Mouse (Mus musculus) limb, embryonic 13.5 days (tissue): ENCODE results near the gene Actr10. TPM values are rescaled to one million over a fixed set of nuclear protein-coding genes. Genes with fewer than 3 reads are reported as not detected.
A peak's percentile ranks its signal among the peaks of the same experiment; 100 is the strongest.

ENCODE experiments used
- ATAC-seq: fragments of 200-750 bp; cut with Nextera tagmentation; 2 replicates; pipeline ENCODE4 v1.8.0; 2017; ENCODE audit warnings: low read depth, moderate number of reproducible peaks, moderate TSS enrichment; ENCODE audit not compliant: low FRiP score
- H3K27ac ChIP-seq: fragments of 300-500 bp; sonication (generic); 2 replicates; pipeline ENCODE4 v1.5.1; 2015; ENCODE audit warnings: inconsistent platforms, mild to moderate bottlenecking, moderate library complexity
- H3K27me3 ChIP-seq: fragments of 300-500 bp; sonication (generic); 2 replicates; pipeline ENCODE4 v1.6.1; 2015; ENCODE audit warnings: mild to moderate bottlenecking, inconsistent platforms
- H3K36me3 ChIP-seq: fragments of 300-500 bp; sonication (generic); 2 replicates; pipeline ENCODE4 v1.6.1; 2015; ENCODE audit warnings: inconsistent platforms, mild to moderate bottlenecking, moderate library complexity
- H3K4me1 ChIP-seq: fragments of 300-500 bp; sonication (generic); 2 replicates; pipeline ENCODE4 v1.6.1; 2015; ENCODE audit warnings: inconsistent platforms
- H3K4me2 ChIP-seq: fragments of 300-500 bp; sonication (generic); replicated peaks from 2 replicates; pipeline ENCODE4 v1.6.1; 2015; ENCODE audit warnings: inconsistent platforms, mild to moderate bottlenecking, moderate library complexity
- H3K4me3 ChIP-seq: fragments of 300-500 bp; sonication (generic); 2 replicates; pipeline ENCODE4 v1.5.1; 2015; ENCODE audit warnings: moderate library complexity, mild to moderate bottlenecking, inconsistent platforms
- H3K9ac ChIP-seq: fragments of 300-500 bp; sonication (generic); 2 replicates; pipeline ENCODE4 v1.6.1; 2015; ENCODE audit warnings: mild to moderate bottlenecking, inconsistent platforms
- H3K9me3 ChIP-seq: fragments of 300-500 bp; sonication (generic); 2 replicates; pipeline ENCODE4 v1.6.1; 2016; ENCODE audit warnings: inconsistent platforms
- WGBS: fragments of 180-500 bp; shearing (Covaris S2); methylation state at CpG from one replicate; pipeline ENCODE4 v1.1.7; 2015; 5-methylcytosine and 5-hydroxymethylcytosine counted together
- polyA plus RNA-seq: library from polyadenylated mRNA; unstranded; fragments of >200 nt; fragmentation: Nextera tagmentation; extraction: Ambion mirVana; gene quantifications from 2 replicates; pipeline ENCODE4 v1.2.1, GENCODE M21; 2015

Actr10 gene
- polyA plus RNA-seq, 1 experiment from 2014 or later, result 244 TPM

GRCm38 (mm10) chr12:70968791-70969307, 31.2 kb downstream of the Actr10 start:
- Histone ChIP-seq H3K36me3 (peaks cover 7% of the 10 kb centered on the region), H3K9me3 (no peaks in the 10 kb centered on the region), H3K4me3 (peak overlapping the region; percentile 65), H3K27me3 (no peaks in the 10 kb centered on the region), H3K9ac (peak overlapping the region; percentile 84), H3K27ac (peak overlapping the region; percentile 95), H3K4me1 (peaks cover 6% of the 10 kb centered on the region), H3K4me2 (peak overlapping the region; percentile 66)
- under 1% methylated on average over 15 of the region's 15 CpGs for WGBS
- peak; percentile 69 for ATAC-seq

GRCm38 (mm10) chr12:70969485-70970184, 32.0 kb downstream of the Actr10 start:
- no peak for ATAC-seq
- H3K4me1 ChIP-seq, result peaks cover 6% of the 10 kb centered on the region
- H3K4me3 ChIP-seq, result peak overlapping the region; percentile 40
- peak overlapping the region; percentile 54 for H3K4me2 ChIP-seq
- no peaks in the 10 kb centered on the region for H3K27me3 ChIP-seq
- no peaks in the 10 kb centered on the region for H3K36me3 ChIP-seq
- H3K9ac ChIP-seq, result no peak overlapping the region
- H3K27ac ChIP-seq, result peak overlapping the region; percentile 45; the same call in 1 of the 2 replicates
- H3K9me3 ChIP-seq, result no peaks in the 10 kb centered on the region
- 7% methylated on average over 17 of the region's 17 CpGs for WGBS

DNA sequence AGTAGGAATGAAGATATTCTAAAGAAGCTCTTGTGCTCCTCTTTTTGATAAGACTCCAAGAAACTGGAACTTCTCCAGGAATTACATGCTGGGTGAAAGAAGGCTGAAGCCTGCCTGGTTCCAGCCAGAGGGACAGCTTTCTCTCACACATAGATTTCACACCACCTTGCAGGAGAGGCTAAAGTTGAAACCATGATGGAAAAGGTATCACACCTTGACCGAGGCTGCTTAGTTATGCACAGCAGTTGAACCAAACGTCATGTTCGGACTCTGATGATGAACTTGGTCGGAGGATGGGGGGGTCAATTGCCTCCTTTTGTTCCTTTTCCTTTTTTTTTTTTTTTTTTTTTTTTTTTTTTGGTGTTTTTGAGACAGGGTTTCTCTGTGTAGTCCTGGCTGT, 36.2 kb downstream of the Actr10 start:
- H3K4me1 ChIP-seq, result peaks cover 13% of the 10 kb centered on the region
- H3K4me2 ChIP-seq, result peak overlapping the region; percentile 58
- H3K4me3 ChIP-seq, result peak overlapping the region; percentile 86
- H3K27me3 ChIP-seq, result no peaks in the 10 kb centered on the region
- peaks cover 8% of the 10 kb centered on the region for H3K36me3 ChIP-seq
- no peak overlapping the region for H3K27ac ChIP-seq
- no peaks in the 10 kb centered on the region for H3K9me3 ChIP-seq
- no peak overlapping the region for H3K9ac ChIP-seq
- ATAC-seq, result no peak
- 89% methylated on average over 4 of the region's 4 CpGs for WGBS

DNA sequence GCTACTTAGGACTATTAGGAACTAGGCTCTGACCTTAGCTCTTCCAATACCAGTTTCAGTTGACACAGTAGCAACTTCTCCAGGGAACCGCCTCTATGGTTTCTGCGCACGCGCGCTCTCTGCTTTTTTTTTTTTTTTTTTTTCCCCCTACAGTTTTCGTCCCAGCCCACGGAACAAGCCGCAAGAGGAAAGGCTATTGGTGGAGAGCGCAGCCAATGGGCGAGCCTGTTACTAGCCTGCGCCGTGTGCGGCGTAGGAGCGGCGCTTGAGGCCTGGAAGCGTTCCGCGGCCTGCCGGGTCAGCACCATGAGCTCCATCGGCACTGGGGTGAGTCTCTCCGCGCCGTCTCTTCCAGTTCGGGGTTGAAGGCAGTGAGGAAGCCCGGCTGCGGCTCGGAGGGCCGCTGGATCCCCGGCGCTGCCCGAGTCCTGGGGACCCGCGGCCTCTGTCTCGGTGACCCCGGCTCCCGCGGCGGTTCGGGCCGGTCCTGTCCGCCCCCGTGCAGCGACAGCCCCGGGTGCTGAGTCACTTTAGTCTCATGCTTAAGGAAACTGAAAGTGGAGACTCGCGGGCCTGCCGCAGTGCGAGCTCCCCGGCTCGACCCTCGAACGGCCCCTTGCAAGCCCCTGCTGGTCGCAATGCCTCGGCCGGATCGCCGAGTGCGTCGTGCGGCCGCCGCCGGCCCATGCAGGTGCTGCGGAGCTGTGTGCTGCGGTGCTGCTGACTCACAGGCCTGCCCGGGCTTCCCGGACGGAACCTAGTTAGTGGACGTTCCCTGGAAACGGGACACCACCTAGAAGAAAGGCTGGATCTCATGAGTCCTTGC, 37.0 kb downstream of the Actr10 start, which contains the start of gene Psma3:
Gene Psma3, plus strand, starts transcription at position 181 of the 826 bp plus-strand sequence.
- peak within 1 kb of the TSS; percentile 86 for H3K4me3 ChIP-seq
- H3K4me1 ChIP-seq, result peaks cover 13% of the 10 kb centered on the region
- peaks cover 16% of the 10 kb centered on the region for H3K36me3 ChIP-seq
- H3K4me2 ChIP-seq, result peak within 1 kb of the TSS; percentile 78
- H3K9ac ChIP-seq, result peak within 1 kb of the TSS; percentile 99
- H3K9me3 ChIP-seq, result no peaks in the 10 kb centered on the region
- ATAC-seq, result peak; percentile 99
- H3K27ac ChIP-seq, result peak within 1 kb of the TSS; percentile 97
- WGBS, result under 1% methylated on average over 71 of the region's 71 CpGs
- H3K27me3 ChIP-seq, result no peaks in the 10 kb centered on the region

GRCm38 (mm10) chr12:70975406-70975805, 37.7 kb downstream of the Actr10 start:
- peaks cover 23% of the 10 kb centered on the region for H3K36me3 ChIP-seq
- ATAC-seq, result no peak
- no peaks in the 10 kb centered on the region for H3K9me3 ChIP-seq
- H3K9ac ChIP-seq, result peak overlapping the region; percentile 99
- no peaks in the 10 kb centered on the region for H3K27me3 ChIP-seq
- peak overlapping the region; percentile 78 for H3K4me2 ChIP-seq
- WGBS, result 17% methylated on average over 10 of the region's 10 CpGs
- peak overlapping the region; percentile 86 for H3K4me3 ChIP-seq
- peaks cover 13% of the 10 kb centered on the region for H3K4me1 ChIP-seq
- peak overlapping the region; percentile 97 for H3K27ac ChIP-seq

- peak overlapping the region; percentile 99 for H3K9ac ChIP-seq
- H3K36me3 ChIP-seq, result peaks cover 27% of the 10 kb centered on the region
- no peak for ATAC-seq
- no peak overlapping the region for H3K27ac ChIP-seq
- peak overlapping the region; percentile 78 for H3K4me2 ChIP-seq
- WGBS, result 75% methylated on average over 3 of the region's 3 CpGs
- H3K4me1 ChIP-seq, result peaks cover 13% of the 10 kb centered on the region
- no peaks in the 10 kb centered on the region for H3K27me3 ChIP-seq
- H3K4me3 ChIP-seq, result peak overlapping the region; percentile 86
- H3K9me3 ChIP-seq, result no peaks in the 10 kb centered on the region
Measured at GRCm38 (mm10) chr12:70975891-70976290, 38.2 kb downstream of the Actr10 start.

- 87% methylated on average over 7 of the region's 7 CpGs for WGBS
- Histone ChIP-seq H3K27me3 (no peaks in the 10 kb centered on the region), H3K4me2 (no peak overlapping the region), H3K9ac (no peak overlapping the region), H3K27ac (no peak overlapping the region), H3K9me3 (no peaks in the 10 kb centered on the region), H3K4me3 (no peak overlapping the region), H3K36me3 (peaks cover 44% of the 10 kb centered on the region), H3K4me1 (peaks cover 13% of the 10 kb centered on the region)
- ATAC-seq, result no peak
Measured at GRCm38 (mm10) chr12:70978345-70978744, 40.7 kb downstream of the Actr10 start.

DNA sequence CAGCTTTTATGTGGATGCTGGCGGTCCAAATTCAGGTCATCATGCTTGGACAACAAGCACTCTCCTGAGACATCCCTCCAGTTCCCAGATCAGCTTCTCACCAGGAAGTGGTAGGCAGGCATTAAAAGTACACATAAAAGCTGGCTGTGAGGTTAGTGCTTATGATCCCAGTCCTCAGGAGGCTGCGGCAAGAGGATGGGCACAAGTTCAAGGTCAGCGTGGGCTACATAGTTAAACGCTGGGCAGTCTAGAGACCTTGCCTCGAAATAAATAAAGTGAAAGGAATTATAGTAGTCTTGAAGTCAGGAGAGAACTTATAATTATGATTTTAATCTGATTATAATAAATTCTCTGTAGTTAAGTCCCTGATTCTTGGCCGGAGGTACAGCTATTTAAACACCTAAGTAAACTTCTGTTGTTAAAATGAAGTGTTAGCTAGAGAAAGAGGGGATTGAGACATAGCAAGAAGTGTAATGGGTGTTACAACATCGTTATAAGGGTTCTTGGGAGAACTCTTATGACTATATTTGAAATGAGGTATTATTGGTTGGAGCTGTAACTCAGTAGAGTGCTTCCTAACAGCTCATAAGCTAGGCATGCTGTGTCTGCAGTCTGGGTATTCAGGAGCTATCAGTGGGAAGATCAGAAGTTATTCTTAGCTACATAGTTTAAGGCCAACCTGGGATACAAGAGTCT, 47.3 kb downstream of the Actr10 start:
- 94% methylated on average over 7 of the region's 7 CpGs for WGBS
- Histone ChIP-seq H3K36me3 (peaks cover 87% of the 10 kb centered on the region), H3K4me3 (no peak overlapping the region), H3K9me3 (no peaks in the 10 kb centered on the region), H3K4me1 (no peaks in the 10 kb centered on the region), H3K4me2 (no peak overlapping the region), H3K9ac (no peak overlapping the region), H3K27me3 (no peaks in the 10 kb centered on the region), H3K27ac (no peak overlapping the region)
- no peak for ATAC-seq

- H3K4me2 ChIP-seq, result no peak overlapping the region
- ATAC-seq, result no peak
- H3K36me3 ChIP-seq, result peaks cover 61% of the 10 kb centered on the region
- H3K4me3 ChIP-seq, result no peak overlapping the region
- H3K9ac ChIP-seq, result no peak overlapping the region
- 92% methylated on average over 5 of the region's 5 CpGs for WGBS
- no peaks in the 10 kb centered on the region for H3K9me3 ChIP-seq
- H3K4me1 ChIP-seq, result peaks cover 13% of the 10 kb centered on the region
- H3K27me3 ChIP-seq, result no peaks in the 10 kb centered on the region
- no peak overlapping the region for H3K27ac ChIP-seq
Measured at GRCm38 (mm10) chr12:70997225-70997624, 59.6 kb downstream of the Actr10 start.

DNA sequence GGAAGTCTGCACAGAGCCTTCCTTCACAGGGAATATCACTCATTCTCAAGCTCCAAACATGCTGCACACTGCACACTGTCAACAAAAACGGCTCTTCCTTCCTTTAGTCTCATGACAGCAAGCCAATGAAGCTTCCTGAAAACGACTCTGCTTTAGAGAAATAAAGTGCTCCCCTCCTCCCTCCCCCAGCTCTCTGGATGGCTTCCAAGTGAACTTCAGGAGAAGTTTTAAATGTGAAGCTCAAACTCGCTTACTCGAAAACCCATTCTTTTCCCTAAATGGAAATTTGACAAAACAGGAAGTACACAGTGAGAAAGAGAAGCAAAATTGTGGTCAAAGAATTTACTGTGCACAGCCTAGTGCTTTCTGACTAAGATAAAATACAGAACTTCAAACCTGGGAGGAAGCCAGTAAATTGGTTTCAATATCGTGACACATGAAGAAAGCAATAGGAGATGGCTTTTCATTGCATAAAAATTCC, 61.8 kb downstream of the Actr10 start:
- no peak for ATAC-seq
- H3K36me3 ChIP-seq, result peaks cover 54% of the 10 kb centered on the region
- H3K9ac ChIP-seq, result no peak overlapping the region
- 45% methylated on average over 5 of the region's 5 CpGs for WGBS
- H3K4me3 ChIP-seq, result no peak overlapping the region
- no peaks in the 10 kb centered on the region for H3K27me3 ChIP-seq
- peak overlapping the region; percentile 63 for H3K27ac ChIP-seq
- peaks cover 13% of the 10 kb centered on the region for H3K4me1 ChIP-seq
- H3K4me2 ChIP-seq, result no peak overlapping the region
- H3K9me3 ChIP-seq, result no peaks in the 10 kb centered on the region

DNA sequence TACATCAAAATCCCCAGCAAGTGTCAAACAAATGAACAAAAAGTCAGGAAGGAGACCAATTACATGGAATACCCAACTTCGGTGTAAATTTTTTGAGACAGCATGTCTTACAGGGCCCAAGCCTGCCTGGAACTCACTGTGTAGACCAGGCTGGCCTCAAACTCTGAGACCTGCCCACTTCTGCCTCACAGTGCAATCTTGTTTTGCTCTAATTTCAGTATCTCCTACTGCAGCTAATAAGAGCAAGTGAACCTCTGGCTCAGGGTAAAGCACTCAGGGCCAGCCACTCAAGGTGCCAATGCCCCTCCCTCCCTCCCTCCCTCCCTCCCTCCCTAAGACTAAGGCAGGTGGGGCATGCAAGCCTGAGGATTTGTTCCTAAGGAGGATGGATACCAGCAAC, 62.7 kb downstream of the Actr10 start:
- WGBS, result 89% methylated on average over 1 of the region's 1 CpGs
- Histone ChIP-seq H3K9ac (no peak overlapping the region), H3K9me3 (no peaks in the 10 kb centered on the region), H3K4me3 (no peak overlapping the region), H3K4me1 (peaks cover 13% of the 10 kb centered on the region), H3K36me3 (peaks cover 55% of the 10 kb centered on the region), H3K27ac (no peak overlapping the region), H3K27me3 (no peaks in the 10 kb centered on the region), H3K4me2 (no peak overlapping the region)
- no peak for ATAC-seq
